Mouse (Mus musculus) ES-E14 (cell line): ENCODE data around the gene Lrrc4. TPM values are rescaled to one million over a fixed set of nuclear protein-coding genes. Genes with fewer than 3 reads are reported as not detected.

ENCODE experiments used
- DNase-seq: peaks from one replicate; pipeline ENCODE4 v3.0.0-alpha.2; 2013; ENCODE audit warnings: low read depth, low spot score
- H3K27ac ChIP-seq: 2 replicates; pipeline ENCODE4 v1.5.1; 2012; ENCODE audit warnings: low read depth, mild to moderate bottlenecking, low read length, moderate library complexity, mixed read lengths; ENCODE audit not compliant: poor library complexity, insufficient read depth, severe bottlenecking
- H3K36me3 ChIP-seq: 2 replicates; pipeline ENCODE4 v1.6.1; 2012; ENCODE audit warnings: mild to moderate bottlenecking, low read length, moderate library complexity, mixed read lengths; ENCODE audit not compliant: control insufficient read depth, poor library complexity, insufficient read depth, severe bottlenecking
- H3K4me1 ChIP-seq, 2 experiments: fragments of 150-350 bp in 1 of 2; sonication (generic) in 1 of 2; 2 replicates each; pipeline ENCODE4 v1.6.1; 2012; ENCODE audit warnings: low read length in 2 of 2, mild to moderate bottlenecking in 1 of 2, mixed read lengths in 1 of 2; ENCODE audit not compliant: control insufficient read depth in 2 of 2, insufficient read depth in 2 of 2, poor library complexity in 1 of 2
- H3K4me3 ChIP-seq, 2 experiments: fragments of 150-350 bp in 1 of 2; sonication (generic) in 1 of 2; 2 replicates each; pipeline ENCODE4 v1.5.1; 2012; ENCODE audit warnings: low read length in 2 of 2, low read depth in 1 of 2, mild to moderate bottlenecking in 1 of 2, mixed read lengths in 1 of 2; ENCODE audit not compliant: insufficient read depth in 1 of 2, poor library complexity in 1 of 2, severe bottlenecking in 1 of 2
- H3K9ac ChIP-seq: 2 replicates; pipeline ENCODE4 v1.6.1; 2012; ENCODE audit warnings: low read depth, mild to moderate bottlenecking, low read length, mixed read lengths; ENCODE audit not compliant: poor library complexity, insufficient read depth, severe bottlenecking
- H3K9me3 ChIP-seq: fragments of 150-350 bp; sonication (generic); 2 replicates; pipeline ENCODE4 v1.6.1; 2012; ENCODE audit warnings: low read depth, mild to moderate bottlenecking, low read length; ENCODE audit not compliant: control insufficient read depth, insufficient read depth
- CHD2 ChIP-seq: IDR thresholded peaks from 2 replicates; pipeline ENCODE4 v1.6.1; 2014; ENCODE audit warnings: mild to moderate bottlenecking, low read depth, low read length, inconsistent platforms
- HCFC1 ChIP-seq: IDR thresholded peaks from 2 replicates; pipeline ENCODE4 v1.6.1; 2012; ENCODE audit warnings: low read length, inconsistent platforms, borderline replicate concordance; ENCODE audit not compliant: insufficient read depth
- MAFK ChIP-seq: IDR thresholded peaks from 2 replicates; pipeline ENCODE4 v1.6.1; 2014; ENCODE audit warnings: mild to moderate bottlenecking, low read depth, low read length, inconsistent platforms; ENCODE audit not compliant: insufficient read depth
- ZC3H11A ChIP-seq: IDR thresholded peaks from 2 replicates; pipeline ENCODE4 v1.6.1; 2012; ENCODE audit warnings: low read depth, mild to moderate bottlenecking, inconsistent platforms, low read length, borderline replicate concordance
- ZNF384 ChIP-seq: IDR thresholded peaks from 2 replicates; pipeline ENCODE4 v1.6.1; 2012; ENCODE audit warnings: low read depth, low read length, inconsistent platforms
- in situ Hi-C, 2 experiments: fragments of 600-800 bp; cut with MboI; formaldehyde crosslinking; loops; one replicate each; pipeline ENCODE4 v1.15.1; 2025; ENCODE audit warnings: low sequenced_read_pairs in 2 of 2, inconsistent platforms in 1 of 2; ENCODE audit not compliant: unreplicated experiment in 2 of 2
- total RNA-seq: library from RNA; depleted of rRNA; stranded (reverse); fragments of 300-350 nt; gene quantifications from 2 replicates; pipeline ENCODE4 v1.2.3, GENCODE M21; 2012

Lrrc4 gene
- total RNA-seq, 1 experiment = 0.85 TPM

GRCm38 (mm10) chr6:28704612-28705011, 126.9 kb downstream of the Lrrc4 start:
- Histone ChIP-seq H3K36me3 (peaks cover 9% of the 10 kb centered on the region), H3K27ac (no peak overlapping the region), H3K9ac (no peak overlapping the region), H3K9me3 (no peaks in the 10 kb centered on the region), H3K4me3 (no peak overlapping the region), H3K4me1 (no peaks in the 10 kb centered on the region)
- in situ Hi-C loops = no loop called here
- no peak for DNase-seq
- no peak for TF ChIP-seq CHD2
- TF ChIP-seq ZC3H11A = no peak
- TF ChIP-seq HCFC1 = no peak
- TF ChIP-seq ZNF384 = no peak
- TF ChIP-seq MAFK = no peak

GRCm38 (mm10) chr6:28697214-28697613, 134.3 kb downstream of the Lrrc4 start:
- H3K4me3 ChIP-seq = no peak overlapping the region
- in situ Hi-C loops = no loop called here
- H3K9ac ChIP-seq = no peak overlapping the region
- no peak overlapping the region for H3K27ac ChIP-seq
- H3K9me3 ChIP-seq = no peaks in the 10 kb centered on the region
- H3K36me3 ChIP-seq = 0 out of 2 replicates have a peak, but pooled peaks cover 1% of the 10 kb centered on the region
- TF ChIP-seq ZC3H11A (no peak), HCFC1 (no peak), MAFK (no peak), CHD2 (no peak), ZNF384 (no peak)
- 0 out of 4 replicates have a peak, but pooled peaks cover 0 to 1% of the 10 kb centered on the region in 2 experiments for H3K4me1 ChIP-seq
- no peak for DNase-seq

GRCm38 (mm10) chr6:28692659-28693058, 138.9 kb downstream of the Lrrc4 start:
- H3K9ac ChIP-seq = no peak overlapping the region
- DNase-seq = no peak
- in situ Hi-C loops = no loop called here
- H3K9me3 ChIP-seq = no peaks in the 10 kb centered on the region
- 0 out of 4 replicates have a peak, but pooled peaks cover 0 to 1% of the 10 kb centered on the region in 2 experiments for H3K4me1 ChIP-seq
- H3K27ac ChIP-seq = no peak overlapping the region
- H3K4me3 ChIP-seq = no peak overlapping the region
- TF ChIP-seq ZNF384 (no peak), HCFC1 (no peak)
- H3K36me3 ChIP-seq = 0 out of 2 replicates have a peak, but pooled peaks cover 1% of the 10 kb centered on the region

- TF ChIP-seq HCFC1 (no peak), ZNF384 (no peak), MAFK (no peak), CHD2 (no peak), ZC3H11A (no peak)
- in situ Hi-C loops = no loop called here
These were observed 143.8 kb downstream of the Lrrc4 start for GRCm38 (mm10) chr6:28687776-28688175.

GRCm38 (mm10) chr6:28685745-28686144, 145.8 kb downstream of the Lrrc4 start:
- Histone ChIP-seq H3K27ac (no peak overlapping the region), H3K4me3 (no peak overlapping the region), H3K9me3 (no peaks in the 10 kb centered on the region), H3K4me1 (no peaks in the 10 kb centered on the region), H3K36me3 (no peaks in the 10 kb centered on the region), H3K9ac (no peak overlapping the region)
- TF ChIP-seq HCFC1 (no peak), CHD2 (no peak), ZNF384 (no peak), MAFK (no peak), ZC3H11A (no peak)
- in situ Hi-C loops = no loop called here
- DNase-seq = no peak

More at GRCm38 (mm10) chr6:28687776-28688175, 143.8 kb downstream of the Lrrc4 start:
- no peak overlapping the region for H3K4me3 ChIP-seq
- no peak for DNase-seq
- no peaks in the 10 kb centered on the region for H3K4me1 ChIP-seq
- no peak overlapping the region for H3K9ac ChIP-seq
- no peaks in the 10 kb centered on the region for H3K36me3 ChIP-seq
- no peak overlapping the region for H3K27ac ChIP-seq
- no peaks in the 10 kb centered on the region for H3K9me3 ChIP-seq
